Mouse (Mus musculus) ES-Bruce4 (cell line): ENCODE measurements around the gene Ugcg. TPM values are rescaled to one million over a fixed set of nuclear protein-coding genes. Genes with fewer than 3 reads are reported as not detected.

Experiments
- H3K27ac ChIP-seq: 2 replicates; pipeline ENCODE4 v1.5.1; 2012; ENCODE audit warnings: low read length, inconsistent platforms; ENCODE audit not compliant: insufficient read depth
- H3K27me3 ChIP-seq: 2 replicates; pipeline ENCODE4 v1.6.1; 2012; ENCODE audit warnings: mild to moderate bottlenecking, low read length, inconsistent platforms; ENCODE audit not compliant: control insufficient read depth, poor library complexity, insufficient read depth, severe bottlenecking
- H3K36me3 ChIP-seq: 2 replicates; pipeline ENCODE4 v1.6.1; 2012; ENCODE audit warnings: inconsistent platforms, mild to moderate bottlenecking, low read length, moderate library complexity; ENCODE audit not compliant: control insufficient read depth, poor library complexity, insufficient read depth, severe bottlenecking
- H3K4me1 ChIP-seq: one replicate; pipeline ENCODE4 v1.8.1; 2011; ENCODE audit warnings: low read length; ENCODE audit not compliant: control insufficient read depth, insufficient read depth
- H3K4me3 ChIP-seq: 2 replicates; pipeline ENCODE4 v1.5.1; 2011; ENCODE audit warnings: low read depth, mild to moderate bottlenecking, low read length
- H3K9ac ChIP-seq: 2 replicates; pipeline ENCODE4 v1.6.1; 2012; ENCODE audit warnings: low read depth, mild to moderate bottlenecking, inconsistent platforms; ENCODE audit not compliant: poor library complexity, severe bottlenecking
- H3K9me3 ChIP-seq: replicated peaks from 2 replicates; pipeline ENCODE4 v1.6.1; 2012; ENCODE audit warnings: mild to moderate bottlenecking, low read length, inconsistent platforms; ENCODE audit not compliant: control insufficient read depth, poor library complexity, insufficient read depth, severe bottlenecking
- CTCF ChIP-seq: IDR thresholded peaks from one replicate; pipeline ENCODE4 v1.8.1; 2011; ENCODE audit warnings: low read depth, low read length
- EP300 ChIP-seq: IDR thresholded peaks from 2 replicates; pipeline ENCODE4 v1.6.1; 2011; ENCODE audit warnings: low read depth, low read length; ENCODE audit not compliant: insufficient read depth
- POLR2A ChIP-seq: IDR thresholded peaks from one replicate; pipeline ENCODE4 v1.8.1; 2011; ENCODE audit warnings: low read length; ENCODE audit not compliant: insufficient read depth
- polyA plus RNA-seq: library from polyadenylated mRNA; stranded (reverse); fragments of >200 nt; gene quantifications from 2 replicates; pipeline ENCODE4 v1.2.4, GENCODE M21; 2011; ENCODE audit warnings: low read depth; ENCODE audit not compliant: missing spikeins, insufficient read depth, insufficient read length

The Ugcg gene
- polyA plus RNA-seq, 1 experiment: 60.0 TPM

- Histone ChIP-seq H3K4me1 (peaks cover 2% of the 10 kb centered on the region), H3K27me3 (no peaks in the 10 kb centered on the region), H3K27ac (no peak overlapping the region), H3K36me3 (no peaks in the 10 kb centered on the region), H3K4me3 (no peak overlapping the region), H3K9ac (no peak overlapping the region), H3K9me3 (no peaks in the 10 kb centered on the region)
- TF ChIP-seq POLR2A: no peak
- no peak for TF ChIP-seq CTCF
- no peak for TF ChIP-seq EP300
Measured at GRCm38 (mm10) chr4:59173181-59173922, 15.7 kb upstream of the Ugcg start.

- Histone ChIP-seq H3K27me3 (no peaks in the 10 kb centered on the region; the same call in 1 of the 2 replicates), H3K27ac (no peak overlapping the region), H3K36me3 (no peaks in the 10 kb centered on the region), H3K4me3 (no peak overlapping the region), H3K9me3 (no peaks in the 10 kb centered on the region), H3K9ac (no peak overlapping the region), H3K4me1 (peaks cover 2% of the 10 kb centered on the region)
- TF ChIP-seq CTCF (no peak), POLR2A (no peak), EP300 (no peak)
Measured at GRCm38 (mm10) chr4:59175003-59175402, 14.1 kb upstream of the Ugcg start.

- Histone ChIP-seq H3K36me3 (no peaks in the 10 kb centered on the region), H3K9ac (no peak overlapping the region), H3K9me3 (no peaks in the 10 kb centered on the region), H3K4me1 (peaks cover 2% of the 10 kb centered on the region), H3K27me3 (no peaks in the 10 kb centered on the region; the same call in 1 of the 2 replicates), H3K27ac (no peak overlapping the region), H3K4me3 (no peak overlapping the region)
- no peak for TF ChIP-seq POLR2A
- no peak for TF ChIP-seq CTCF
- TF ChIP-seq EP300: no peak
Measured at GRCm38 (mm10) chr4:59175929-59176328, 13.1 kb upstream of the Ugcg start.

GRCm38 (mm10) chr4:59177566-59177965 lies 11.5 kb upstream of the Ugcg start:
- Histone ChIP-seq H3K4me1 (peaks cover 2% of the 10 kb centered on the region), H3K36me3 (no peaks in the 10 kb centered on the region), H3K27ac (no peak overlapping the region), H3K9ac (no peak overlapping the region), H3K9me3 (no peaks in the 10 kb centered on the region), H3K27me3 (no peaks in the 10 kb centered on the region; the same call in 1 of the 2 replicates), H3K4me3 (no peak overlapping the region)
- no peak for TF ChIP-seq EP300
- TF ChIP-seq POLR2A: no peak
- TF ChIP-seq CTCF: no peak

- Histone ChIP-seq H3K27me3 (no peaks in the 10 kb centered on the region; the same call in 1 of the 2 replicates), H3K9me3 (no peaks in the 10 kb centered on the region), H3K9ac (no peak overlapping the region), H3K36me3 (no peaks in the 10 kb centered on the region), H3K4me1 (no peaks in the 10 kb centered on the region), H3K4me3 (no peak overlapping the region), H3K27ac (no peak overlapping the region)
- no peak for TF ChIP-seq CTCF
- TF ChIP-seq EP300: no peak
- TF ChIP-seq POLR2A: no peak
Measured at GRCm38 (mm10) chr4:59181320-59182271, 7.5 kb upstream of the Ugcg start.
